Mouse (Mus musculus): ENCODE measurements around the gene Frrs1l.

DNA sequence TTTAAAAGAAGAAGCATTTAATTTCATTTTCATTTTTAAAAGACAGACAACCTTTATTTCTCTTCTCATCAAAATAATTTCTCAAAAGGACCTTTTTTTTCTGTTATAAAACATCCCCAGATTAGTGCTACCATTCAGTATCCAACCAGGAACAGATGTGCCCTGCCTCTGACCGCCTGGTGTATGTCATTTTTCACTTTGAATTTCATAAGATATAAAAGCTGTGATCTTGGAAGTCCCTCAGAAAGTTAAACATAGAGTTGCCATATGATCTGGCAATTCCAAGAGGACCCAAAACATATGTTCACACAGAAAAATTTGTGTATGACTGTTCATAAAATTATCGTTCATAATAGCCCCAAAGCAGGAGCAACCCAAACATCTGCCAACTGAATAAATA is 1.8 kb upstream of the Frrs1l start:
- no peak for TF ChIP-seq CTCF (IDR thresholded peaks at IDR 0.05; ENCODE audit: low read depth)
- no peak for TF ChIP-seq EP300 (IDR thresholded peaks at IDR 0.05; ENCODE audit: low read depth)

All from liver, postnatal 0 days (tissue).